Mouse (Mus musculus) cerebellum, adult (tissue): ENCODE data around the gene Sema4b.

Experiments used
- ATAC-seq: cut with Nextera tagmentation; 2 replicates; pipeline ENCODE4 v1.9.2; 2017; ENCODE audit warnings: mild to moderate bottlenecking, moderate library complexity, mixed read lengths; ENCODE audit not compliant: insufficient number of reproducible peaks, low FRiP score, low TSS enrichment

Sema4b gene

DNA sequence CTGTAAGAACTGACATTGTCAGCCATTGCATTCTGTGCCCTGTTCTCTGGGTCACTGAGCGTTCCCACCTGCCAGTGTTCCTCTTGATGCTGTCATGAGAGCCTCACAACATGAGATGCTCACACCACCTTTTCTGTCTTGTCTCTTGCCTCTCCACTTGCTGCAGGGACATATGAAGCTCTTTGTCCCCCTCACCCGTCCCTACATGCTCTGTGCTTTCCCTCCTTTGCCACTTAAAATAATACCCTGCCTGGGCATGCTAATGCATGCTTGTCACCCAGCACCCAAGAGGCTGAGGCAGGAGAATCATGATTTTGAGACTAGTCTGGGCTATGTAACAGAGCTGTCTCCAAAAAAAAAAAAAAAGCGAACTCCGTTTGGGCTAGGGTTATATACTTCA, 24.3 kb downstream of the Sema4b start:
- no peak for ATAC-seq

DNA sequence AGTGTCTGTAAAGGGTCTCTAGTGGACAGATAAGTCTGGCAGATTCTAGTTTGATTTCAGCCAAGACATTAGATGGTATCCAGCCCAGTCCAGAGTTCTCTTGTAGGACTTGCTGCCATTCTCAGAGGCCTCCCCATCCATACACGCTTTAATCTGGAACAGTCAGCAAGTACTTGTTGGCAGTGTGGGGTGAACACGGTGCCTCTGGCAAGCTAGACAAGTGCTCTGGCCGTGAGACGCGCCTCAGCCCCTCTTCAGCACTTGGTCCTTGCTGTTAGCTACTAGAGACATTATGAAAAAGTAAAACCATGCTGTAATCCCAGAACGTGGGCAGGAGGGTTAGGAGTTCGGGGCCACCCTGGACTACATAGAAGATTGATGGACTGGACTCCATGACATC, 27.0 kb downstream of the Sema4b start:
- no peak for ATAC-seq

DNA sequence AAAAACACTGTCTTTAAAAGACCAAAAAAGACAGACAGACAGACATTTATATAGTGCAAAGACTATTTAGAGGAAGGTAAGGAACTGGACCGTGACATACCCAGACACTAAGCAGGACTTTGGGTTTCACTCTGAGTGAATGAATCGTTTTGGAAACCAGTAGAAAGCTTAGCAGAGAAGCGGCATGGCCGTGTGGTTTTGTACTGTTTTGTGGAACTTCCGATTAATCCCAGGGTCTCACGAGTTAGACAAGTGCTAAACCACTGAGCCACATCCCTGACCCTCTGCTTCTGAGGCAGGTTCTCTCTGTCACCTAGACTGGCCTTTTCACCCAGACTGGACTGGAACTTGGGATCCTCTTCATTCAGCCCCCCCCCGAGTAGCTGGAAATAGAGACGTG, 27.8 kb downstream of the Sema4b start:
- no peak for ATAC-seq

DNA sequence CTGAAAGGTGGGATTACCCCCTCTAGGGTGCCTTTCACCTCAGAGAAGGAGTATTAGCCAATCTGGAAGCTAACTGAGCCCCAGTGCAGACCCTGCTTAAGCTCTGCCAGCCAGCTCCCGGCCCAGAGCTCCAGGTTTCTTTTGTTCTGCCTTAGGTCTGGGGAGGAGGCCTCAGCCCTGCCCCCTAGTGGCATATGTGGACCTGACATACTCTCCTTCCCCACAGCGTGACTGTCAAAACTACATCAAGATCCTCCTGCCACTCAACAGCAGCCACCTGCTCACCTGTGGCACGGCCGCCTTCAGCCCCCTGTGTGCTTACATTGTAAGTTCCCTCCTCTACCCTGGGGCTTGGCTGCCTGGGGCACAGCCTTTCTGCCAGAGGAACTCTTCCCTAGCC, 28.8 kb downstream of the Sema4b start:
- peak; percentile 71 for ATAC-seq

DNA sequence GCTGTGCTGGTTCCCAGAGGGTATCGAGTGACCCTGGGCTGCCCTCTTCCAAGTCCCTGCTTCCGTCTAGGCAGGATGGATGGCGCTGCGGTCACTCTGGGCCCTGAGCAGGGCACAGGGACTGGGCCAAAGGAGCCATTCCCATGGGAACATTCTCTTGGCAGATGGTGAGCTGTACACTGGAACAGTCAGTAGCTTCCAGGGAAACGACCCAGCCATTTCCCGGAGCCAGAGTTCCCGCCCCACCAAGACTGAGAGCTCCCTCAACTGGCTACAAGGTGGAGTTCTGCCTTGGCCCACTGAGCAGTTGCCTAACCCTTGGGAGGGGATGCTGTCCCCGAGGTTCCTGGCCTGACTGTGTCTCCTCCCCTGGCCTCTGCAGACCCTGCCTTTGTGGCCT, 29.9 kb downstream of the Sema4b start:
- peak; percentile 53; the same call in 1 of the 2 replicates for ATAC-seq

DNA sequence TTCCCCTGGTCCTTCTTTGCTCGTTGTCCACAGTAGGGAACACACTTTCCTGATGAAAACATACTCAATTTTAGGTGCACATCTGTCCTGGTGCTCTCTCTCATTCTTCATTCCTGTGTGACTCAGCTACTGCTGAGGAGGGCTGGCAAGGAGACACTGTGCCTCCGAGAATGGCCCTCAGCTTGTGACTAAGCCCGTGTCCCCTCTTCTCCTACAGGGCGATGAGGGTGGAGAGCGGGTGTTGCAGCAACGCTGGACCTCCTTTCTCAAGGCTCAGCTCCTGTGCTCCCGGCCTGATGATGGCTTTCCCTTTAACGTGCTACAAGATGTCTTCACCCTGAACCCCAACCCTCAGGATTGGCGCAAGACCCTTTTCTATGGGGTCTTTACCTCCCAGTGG, 32.0 kb downstream of the Sema4b start:
- ATAC-seq: no peak

DNA sequence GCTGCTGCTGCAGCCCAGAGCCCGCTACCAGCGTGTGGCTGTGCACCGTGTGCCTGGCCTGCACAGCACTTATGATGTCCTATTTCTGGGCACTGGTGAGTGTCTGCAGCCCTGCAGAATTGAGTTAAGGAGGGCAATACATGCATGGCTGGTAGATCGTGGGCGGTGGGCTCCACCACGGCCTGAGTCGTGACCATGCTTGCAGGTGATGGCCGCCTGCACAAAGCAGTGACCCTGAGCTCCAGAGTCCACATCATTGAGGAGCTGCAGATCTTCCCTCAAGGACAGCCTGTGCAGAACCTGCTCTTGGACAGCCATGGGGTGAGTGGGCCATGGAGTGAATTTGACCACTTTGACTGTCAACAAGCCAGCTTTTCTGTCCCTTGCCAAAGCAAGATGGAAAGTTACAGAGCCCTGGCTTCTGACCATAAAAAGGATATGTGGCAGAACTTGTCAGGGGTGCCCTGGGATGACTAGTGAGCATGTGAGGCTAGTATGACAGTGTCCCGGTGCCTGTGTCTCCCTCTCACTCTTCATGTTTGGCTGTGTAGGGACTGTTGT, 33.7 kb downstream of the Sema4b start:
- ATAC-seq: no peak

DNA sequence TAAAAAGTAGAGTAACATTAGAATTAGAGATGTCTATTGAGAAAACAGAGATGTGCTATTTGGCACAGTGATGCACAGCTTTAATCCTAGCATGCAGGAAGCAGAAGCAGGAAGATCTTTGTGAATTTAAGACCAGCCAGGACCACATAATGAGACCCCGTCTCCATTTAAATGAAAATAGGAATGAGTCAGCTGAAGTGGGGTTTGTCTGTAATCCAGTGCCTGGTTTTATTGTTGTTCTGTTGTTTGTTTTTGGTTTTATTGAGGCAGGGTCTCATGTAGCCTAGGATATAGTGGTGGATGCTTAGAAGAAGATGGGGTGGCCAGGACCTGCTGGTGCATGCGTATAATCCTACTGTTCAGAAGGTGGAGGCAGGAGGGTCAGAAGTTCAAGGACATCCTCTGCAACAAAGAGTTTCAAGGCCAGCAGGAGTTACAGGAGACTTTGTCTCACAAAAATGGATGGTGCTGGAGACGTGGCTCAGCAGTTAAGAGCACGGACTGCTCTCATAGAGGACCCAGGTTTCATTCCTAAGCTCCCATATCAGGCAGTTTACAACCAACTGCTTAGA, 34.6 kb downstream of the Sema4b start:
- ATAC-seq: no peak

DNA sequence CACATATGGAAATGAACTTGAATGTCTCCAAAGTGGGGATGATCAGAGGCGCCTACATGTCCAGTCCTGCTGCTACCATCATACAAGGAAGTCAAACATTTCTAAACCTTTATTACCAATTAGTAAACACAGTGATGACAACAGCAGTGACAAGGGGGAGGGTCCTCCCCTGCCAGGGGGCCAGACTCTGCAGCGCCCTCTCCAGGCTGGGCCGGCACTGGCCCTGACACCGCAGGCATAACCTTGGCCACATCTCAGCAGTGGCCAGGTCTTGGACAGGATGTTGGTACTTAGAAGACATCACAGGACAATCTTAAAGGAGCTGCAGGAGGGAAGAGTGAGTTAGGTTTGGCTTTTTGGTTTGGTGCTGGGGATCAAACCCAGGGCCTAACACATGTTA, 40.4 kb downstream of the Sema4b start:
- no peak for ATAC-seq

DNA sequence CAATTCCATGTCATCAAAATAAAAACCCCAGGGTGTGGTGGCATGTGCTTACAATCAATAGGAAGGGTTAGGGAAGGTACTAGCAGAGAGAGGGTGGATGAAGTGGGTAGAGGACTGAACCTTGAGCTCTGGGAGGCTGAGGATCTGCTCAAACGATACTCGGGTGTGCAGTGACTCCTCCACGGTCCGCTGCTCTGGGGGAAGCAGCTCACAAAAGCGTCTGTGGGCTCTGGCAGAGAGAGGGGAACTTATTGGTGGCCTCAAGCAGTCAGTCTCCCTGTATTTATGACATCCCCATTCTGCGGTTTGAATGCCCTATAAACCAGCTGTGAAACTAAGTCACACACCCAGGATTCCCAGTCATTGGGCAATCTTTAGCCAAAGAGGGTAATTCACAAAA, 43.6 kb downstream of the Sema4b start:
- ATAC-seq: no peak

DNA sequence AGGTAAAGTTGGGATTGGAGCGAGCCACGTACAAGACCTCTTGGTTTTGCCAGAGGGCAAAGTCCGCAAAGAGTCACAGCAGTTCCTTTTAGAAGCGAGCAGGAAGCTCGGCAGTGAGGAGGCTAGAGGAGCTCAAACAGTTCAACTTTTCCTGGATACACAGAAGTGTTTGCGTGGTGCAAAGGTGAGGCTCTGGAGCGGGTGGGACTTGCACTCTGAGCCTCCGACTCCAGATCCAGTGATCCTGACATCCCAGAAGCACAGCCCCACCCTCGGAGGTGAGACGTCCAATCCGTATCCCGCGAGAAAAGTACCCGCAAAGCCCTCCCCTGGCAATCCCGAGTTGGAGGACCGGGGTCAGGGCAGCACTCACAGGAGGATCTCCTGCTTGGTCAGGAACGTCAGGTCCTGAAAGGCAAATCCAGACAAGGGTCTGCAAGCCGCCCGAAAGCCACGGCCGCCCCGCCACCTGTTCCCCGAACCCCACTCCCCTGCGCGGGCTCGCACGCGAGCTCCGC, 45.4 kb downstream of the Sema4b start:
- ATAC-seq: no peak; the same call in 1 of the 2 replicates

DNA sequence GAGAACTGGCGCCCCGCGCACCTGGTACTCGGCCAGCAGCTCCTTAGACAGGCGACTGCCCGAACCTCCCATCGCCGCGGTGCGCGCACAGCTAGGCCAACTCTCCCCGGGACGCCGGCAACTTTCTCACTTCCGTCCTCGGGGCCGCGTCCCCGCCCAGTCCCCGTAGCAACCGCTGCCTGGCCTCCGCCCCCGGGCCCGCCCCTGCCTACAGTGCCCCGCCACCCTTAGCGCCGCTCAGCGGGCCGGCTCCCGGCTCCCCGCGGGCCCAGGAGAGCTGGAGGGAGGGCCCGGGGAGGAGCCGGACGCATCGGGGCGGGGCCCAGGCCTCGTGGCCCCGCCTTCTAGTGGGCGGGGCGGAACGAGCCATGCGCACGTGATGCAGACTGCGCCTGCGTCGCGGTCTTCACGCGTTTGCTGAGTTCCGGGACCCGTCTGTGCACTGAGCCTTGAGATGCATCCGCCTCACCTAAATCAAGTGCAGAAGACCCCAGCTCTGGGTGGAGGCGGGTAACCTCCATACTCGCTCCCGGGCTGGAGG, 45.9 kb downstream of the Sema4b start, which contains the start of the genes Cib1 and Gdpgp1:
Gene Cib1 (minus strand): TSS at position 325 of the 541 bp plus-strand sequence.
Gene Gdpgp1 (plus strand): TSS at position 377 of the 541 bp plus-strand sequence.
- peak; percentile 81 for ATAC-seq

DNA sequence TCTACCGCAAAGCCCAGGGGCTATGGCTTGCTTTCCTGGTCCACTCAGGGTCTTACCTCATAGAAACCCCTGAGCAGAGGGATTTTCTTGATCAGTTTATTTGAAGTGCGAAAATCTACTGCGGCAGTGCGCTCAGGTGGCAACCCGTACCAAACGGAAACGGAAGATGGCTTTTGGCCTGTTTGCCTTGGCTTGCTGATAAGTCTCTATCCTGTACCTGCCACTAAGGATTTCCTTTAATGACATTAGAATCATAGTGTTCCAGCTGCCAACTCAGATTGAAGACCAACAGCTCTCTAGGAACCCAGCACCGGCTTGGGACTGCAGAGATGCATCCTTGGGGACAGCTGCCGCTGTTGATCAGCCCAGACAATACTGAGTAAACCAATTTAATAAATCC, 47.2 kb downstream of the Sema4b start:
- ATAC-seq: no peak

DNA sequence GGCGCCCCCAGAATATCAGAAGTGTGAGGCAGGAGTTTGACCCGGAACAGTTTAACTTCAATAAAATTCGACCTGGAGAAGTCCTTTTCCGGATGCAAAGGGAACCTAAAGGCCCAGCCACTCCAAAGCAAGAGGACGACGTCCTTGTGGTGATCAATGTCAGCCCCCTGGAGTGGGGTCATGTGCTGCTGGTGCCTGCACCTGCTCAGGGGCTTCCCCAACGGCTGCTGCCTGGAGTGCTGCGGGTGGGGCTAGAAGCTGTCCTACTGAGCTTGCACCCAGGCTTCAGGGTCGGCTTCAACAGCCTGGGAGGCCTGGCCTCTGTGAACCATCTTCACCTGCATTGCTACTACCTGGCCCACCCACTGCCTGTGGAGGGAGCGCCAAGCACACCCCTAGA, 51.9 kb downstream of the Sema4b start:
- no peak for ATAC-seq

DNA sequence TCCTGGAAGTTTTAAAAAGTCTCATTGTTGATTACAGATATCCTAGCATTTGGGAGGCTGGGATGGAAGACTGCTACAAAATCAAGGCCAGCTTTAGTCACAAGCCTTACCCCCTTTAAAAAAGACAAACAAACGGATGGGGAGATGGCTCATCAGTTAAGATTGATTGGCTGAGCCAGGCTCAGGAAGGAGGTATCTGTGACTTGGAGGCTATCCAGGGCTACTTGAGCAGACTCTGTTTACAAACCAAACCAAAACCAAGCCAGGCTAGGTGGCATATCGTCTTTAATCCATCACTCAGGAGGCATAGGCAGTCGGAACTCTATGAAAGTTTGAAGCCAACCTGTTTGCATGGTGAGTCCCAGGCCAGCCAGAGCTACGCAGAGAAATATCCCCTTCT, 55.0 kb downstream of the Sema4b start:
- no peak for ATAC-seq

DNA sequence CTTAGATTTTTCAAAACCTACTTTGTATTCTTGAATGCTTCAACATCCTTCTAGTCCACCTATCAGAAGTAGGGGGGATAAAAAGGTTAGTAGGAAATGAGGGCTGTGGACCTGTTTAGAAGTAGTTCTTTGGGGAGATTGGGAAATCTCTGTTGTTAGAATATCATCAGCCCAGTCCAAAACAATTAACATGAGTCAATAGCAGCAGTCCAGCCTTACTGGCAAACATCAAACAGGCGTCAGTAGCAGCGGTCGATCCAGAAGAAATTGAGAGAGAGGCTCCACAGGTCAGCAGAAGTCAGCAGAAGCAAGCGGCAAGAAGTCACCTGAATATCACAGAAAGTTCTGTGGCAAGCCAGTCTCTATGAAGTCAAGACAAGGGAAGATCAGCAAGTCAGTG, 58.2 kb downstream of the Sema4b start:
- no peak for ATAC-seq

DNA sequence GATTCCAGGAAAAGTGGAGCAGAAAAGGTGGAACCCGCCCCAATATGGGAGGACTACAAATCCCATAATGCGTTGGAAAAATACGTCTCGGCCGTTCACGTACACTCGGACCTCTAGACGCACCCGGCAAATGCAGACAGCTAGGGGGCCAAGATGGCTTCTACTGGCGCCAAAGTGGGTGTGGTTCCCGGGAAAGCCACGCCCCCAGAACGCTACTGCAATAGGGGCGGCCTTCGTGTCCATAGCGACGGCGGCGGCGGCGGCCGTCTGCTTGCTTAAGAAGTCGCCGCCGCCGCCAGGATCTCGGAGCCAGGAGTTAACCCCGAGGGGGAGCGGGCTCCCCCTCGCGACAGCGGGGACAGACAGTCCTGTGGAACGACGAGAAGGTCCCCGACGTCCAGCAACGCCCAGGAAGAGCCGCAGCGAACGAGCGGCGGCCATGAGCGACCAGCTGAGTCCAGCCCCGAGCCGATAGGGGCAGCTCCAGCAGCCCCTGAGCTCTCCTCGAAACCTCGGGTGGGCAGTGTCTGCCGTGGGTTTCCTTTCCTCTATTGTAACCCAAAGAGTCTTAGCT, 59.6 kb downstream of the Sema4b start, which contains the start of gene Ttll13:
Gene Ttll13 (plus strand): TSS at position 229 of the 574 bp plus-strand sequence.
- ATAC-seq: peak; percentile 98

DNA sequence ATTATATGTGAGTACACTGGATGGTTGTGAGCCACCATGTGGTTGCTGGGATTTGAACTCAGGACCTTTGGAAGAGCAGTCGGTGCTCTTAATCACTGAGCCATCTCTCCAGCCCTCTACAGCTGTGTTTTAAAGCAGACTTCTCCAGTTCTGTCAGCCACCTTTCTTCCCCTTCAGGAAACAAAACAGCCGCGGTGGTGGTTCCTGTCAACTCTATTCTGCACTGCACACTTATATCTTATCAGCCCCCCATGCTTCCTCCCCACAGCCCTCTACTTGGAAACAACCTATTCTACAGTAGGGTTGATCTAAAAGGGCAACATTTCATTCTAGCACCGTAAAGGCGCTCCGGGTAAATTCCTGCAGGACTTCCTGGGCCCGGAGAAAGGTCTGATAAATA, 60.2 kb downstream of the Sema4b start:
- ATAC-seq: no peak

DNA sequence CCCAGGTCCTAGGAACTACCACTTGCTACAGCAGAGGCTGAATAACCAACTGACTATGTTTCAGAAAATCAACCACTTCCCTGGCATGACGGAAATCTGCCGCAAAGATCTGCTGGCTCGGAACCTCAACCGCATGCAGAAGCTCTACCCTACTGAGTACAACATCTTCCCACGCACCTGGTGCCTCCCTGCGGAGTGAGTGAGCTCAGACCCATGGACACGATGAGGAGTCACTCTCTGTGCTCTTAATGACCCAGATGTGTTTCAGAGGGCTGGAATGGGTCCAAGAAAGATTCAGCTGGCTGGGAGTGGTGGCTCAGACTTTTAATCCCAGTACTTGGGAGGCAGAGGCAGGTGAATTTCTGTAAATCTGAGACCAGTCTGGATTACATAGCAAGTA, 65.8 kb downstream of the Sema4b start:
- ATAC-seq: no peak

DNA sequence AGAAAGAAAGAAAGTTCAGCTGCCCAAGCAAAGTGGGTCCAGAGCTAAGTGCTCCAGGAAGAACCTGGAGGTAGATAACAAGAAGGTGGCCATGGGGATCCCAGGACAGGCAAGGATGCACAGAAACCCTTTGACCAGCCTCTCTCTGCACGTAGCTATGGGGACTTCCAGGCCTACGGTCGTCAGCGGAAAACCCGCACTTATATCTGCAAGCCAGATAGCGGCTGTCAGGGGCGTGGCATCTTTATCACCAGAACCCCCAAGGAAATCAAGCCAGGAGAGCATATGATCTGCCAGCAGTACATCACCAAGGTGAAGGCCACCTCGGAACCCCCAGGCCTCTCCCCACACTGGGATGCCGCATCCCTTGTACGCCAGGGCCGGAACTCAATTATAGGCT, 66.2 kb downstream of the Sema4b start:
- ATAC-seq: no peak

DNA sequence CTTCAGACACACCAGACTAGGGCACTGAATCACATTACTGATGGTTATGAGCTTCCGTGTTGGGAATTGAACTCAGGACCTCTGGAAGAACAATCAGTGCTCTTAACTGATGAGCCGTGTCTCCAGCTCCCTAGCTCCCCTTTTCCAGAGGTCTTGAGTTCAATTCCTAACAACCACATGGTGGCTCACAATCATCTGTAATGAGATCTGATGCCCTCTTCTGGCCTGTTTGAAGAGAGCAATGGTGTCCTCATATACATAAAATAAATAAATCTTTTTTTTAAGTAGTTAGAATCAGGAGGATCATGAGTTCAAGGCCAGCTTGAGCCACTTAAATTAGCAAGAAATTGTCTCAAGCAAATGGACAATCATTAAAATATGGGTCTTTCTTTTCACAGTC, 69.3 kb downstream of the Sema4b start:
- no peak for ATAC-seq

DNA sequence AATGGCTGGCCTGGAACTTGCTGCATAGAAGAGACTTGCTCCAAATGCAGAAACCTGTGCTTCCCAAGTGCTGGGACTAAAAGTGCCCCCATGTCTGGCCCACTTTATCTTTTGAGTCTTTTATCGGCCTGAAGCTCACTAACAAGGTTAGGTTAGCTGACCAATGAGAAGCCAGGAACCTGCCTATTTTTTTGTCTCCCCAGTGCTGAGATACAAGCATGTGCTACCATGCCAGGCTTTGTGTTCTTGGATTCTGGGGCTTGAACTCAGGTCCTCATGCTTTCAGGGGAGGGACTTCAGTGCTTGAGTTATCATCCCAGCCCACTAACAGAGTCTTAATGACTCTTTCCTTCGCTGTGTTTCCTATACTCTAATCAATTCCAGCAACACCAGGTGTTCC, 71.1 kb downstream of the Sema4b start:
- no peak for ATAC-seq
